Mouse (Mus musculus): Measurements from ENCODE around the gene Itsn1. TPM values are rescaled to one million over a fixed set of nuclear protein-coding genes. Genes with fewer than 3 reads are reported as not detected.

The Itsn1 gene
- polyA plus RNA-seq, 1 experiment from 2014 or later, result 23.3 TPM

GRCm38 (mm10) chr16:91820299-91820698 is 91.2 kb downstream of the Itsn1 start:
- WGBS, result 81% methylated on average over 8 of the region's 8 CpGs
- no peak overlapping the region for H3K9ac ChIP-seq
- peaks cover 75% of the 10 kb centered on the region for H3K36me3 ChIP-seq
- ATAC-seq (ENCODE audit: insufficient number of reproducible peaks, low FRiP score, low TSS enrichment, low read depth), result no peak
- no peak overlapping the region for H3K4me2 ChIP-seq (replicated peaks)
- no peak overlapping the region for H3K27ac ChIP-seq (replicated peaks)
- H3K4me3 ChIP-seq (replicated peaks), result no peak overlapping the region
- H3K4me1 ChIP-seq, result no peaks in the 10 kb centered on the region
- no peaks in the 10 kb centered on the region for H3K27me3 ChIP-seq
- no peaks in the 10 kb centered on the region for H3K9me3 ChIP-seq (replicated peaks)

GRCm38 (mm10) chr16:91822325-91822724 is 93.2 kb downstream of the Itsn1 start:
- Histone ChIP-seq H3K9me3 (replicated peaks) (no peaks in the 10 kb centered on the region), H3K36me3 (peaks cover 55% of the 10 kb centered on the region), H3K4me1 (0 out of 2 replicates have a peak, but pooled peaks cover under 1% of the 10 kb centered on the region), H3K27me3 (no peaks in the 10 kb centered on the region), H3K9ac (no peak overlapping the region), H3K4me2 (replicated peaks) (no peak overlapping the region), H3K27ac (replicated peaks) (no peak overlapping the region), H3K4me3 (replicated peaks) (no peak overlapping the region)
- no peak for ATAC-seq (ENCODE audit: insufficient number of reproducible peaks, low FRiP score, low TSS enrichment, low read depth)
- 80% methylated on average over 7 of the region's 7 CpGs for WGBS

DNA sequence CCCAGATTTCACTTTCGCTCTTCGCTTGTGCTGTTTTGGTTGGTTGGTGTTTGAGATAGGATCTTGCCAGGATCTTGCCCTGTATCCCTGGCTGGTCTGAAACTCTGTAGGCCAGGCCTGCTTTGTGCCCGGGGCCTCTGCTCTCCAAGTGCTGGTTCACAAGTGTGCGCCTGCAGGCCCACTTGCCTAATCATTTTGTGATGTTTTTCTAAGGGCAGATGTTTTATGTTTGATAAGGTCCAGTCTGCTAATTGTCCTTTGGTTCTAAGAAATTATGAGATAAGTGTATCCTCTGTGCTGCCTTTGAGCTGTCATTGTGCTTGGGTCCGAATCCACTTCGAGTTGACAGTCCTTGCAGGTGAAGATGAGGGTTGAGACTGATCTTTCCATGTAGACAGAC is 93.7 kb downstream of the Itsn1 start:
- Histone ChIP-seq H3K4me3 (replicated peaks) (no peak overlapping the region), H3K36me3 (peaks cover 56% of the 10 kb centered on the region), H3K4me1 (0 out of 2 replicates have a peak, but pooled peaks cover 4% of the 10 kb centered on the region), H3K4me2 (replicated peaks) (no peak overlapping the region), H3K9ac (no peak overlapping the region), H3K9me3 (replicated peaks) (no peaks in the 10 kb centered on the region), H3K27me3 (no peaks in the 10 kb centered on the region), H3K27ac (replicated peaks) (no peak overlapping the region)
- no peak for ATAC-seq (ENCODE audit: insufficient number of reproducible peaks, low FRiP score, low TSS enrichment, low read depth)
- 89% methylated on average over 6 of the region's 6 CpGs for WGBS

DNA sequence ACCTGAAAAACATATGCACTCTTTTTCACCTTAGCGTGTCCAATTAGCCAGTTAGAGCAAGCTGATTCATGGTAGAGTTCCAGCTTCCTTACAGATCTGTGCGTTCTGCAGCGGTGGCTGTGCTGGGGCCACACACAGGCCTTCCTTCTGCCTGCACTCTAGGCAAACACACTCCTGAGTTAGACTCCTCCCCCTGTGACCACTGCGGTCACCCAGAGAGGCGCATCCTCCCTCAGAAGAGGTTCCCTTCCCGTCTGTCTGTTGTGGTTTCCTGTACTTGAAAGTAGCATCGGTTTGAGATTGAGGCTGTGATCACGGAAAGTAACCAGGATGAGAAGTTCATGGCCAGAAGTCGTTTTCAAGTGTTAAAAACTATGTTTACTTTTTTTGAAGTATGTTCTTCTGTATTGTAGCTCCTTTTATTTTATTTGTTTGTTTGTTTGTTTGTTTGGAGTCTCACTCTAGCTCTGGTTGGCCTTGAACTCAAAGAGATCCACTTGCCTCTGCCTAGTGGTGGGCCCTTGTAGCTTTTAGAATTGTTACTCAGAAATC is 96.8 kb downstream of the Itsn1 start:
- no peak overlapping the region for H3K9ac ChIP-seq
- 0 out of 2 replicates have a peak, but pooled peaks cover 4% of the 10 kb centered on the region for H3K4me1 ChIP-seq
- no peak overlapping the region for H3K4me2 ChIP-seq (replicated peaks)
- 56% methylated on average over 9 of the region's 9 CpGs for WGBS
- no peaks in the 10 kb centered on the region for H3K9me3 ChIP-seq (replicated peaks)
- H3K4me3 ChIP-seq (replicated peaks), result no peak overlapping the region
- ATAC-seq (ENCODE audit: insufficient number of reproducible peaks, low FRiP score, low TSS enrichment, low read depth), result no peak
- no peaks in the 10 kb centered on the region for H3K27me3 ChIP-seq
- peaks cover 49% of the 10 kb centered on the region for H3K36me3 ChIP-seq
- H3K27ac ChIP-seq (replicated peaks), result no peak overlapping the region

GRCm38 (mm10) chr16:91826893-91827292 is 97.8 kb downstream of the Itsn1 start:
- WGBS, result 74% methylated on average over 2 of the region's 2 CpGs
- Histone ChIP-seq H3K36me3 (peaks cover 48% of the 10 kb centered on the region), H3K27me3 (no peaks in the 10 kb centered on the region)

DNA sequence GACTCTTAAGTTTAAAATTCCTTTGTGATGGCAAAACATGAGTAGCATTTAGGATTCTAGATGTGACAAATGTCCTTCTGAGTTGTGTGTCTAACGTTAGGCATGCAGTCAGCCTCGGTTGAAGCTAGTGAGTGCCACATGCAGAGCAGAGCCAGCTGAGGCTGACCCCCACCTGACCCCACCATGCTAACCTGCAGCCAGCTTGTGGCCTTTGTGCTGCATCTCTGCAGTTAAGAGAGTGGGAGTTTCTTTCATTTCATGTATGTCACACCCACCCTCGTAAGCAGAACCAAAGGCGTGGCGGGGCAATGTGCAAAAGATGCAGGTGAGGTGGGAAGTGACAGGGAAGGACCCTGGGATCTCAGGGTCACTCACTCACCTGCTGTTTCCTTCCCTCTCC is 98.4 kb downstream of the Itsn1 start:
- WGBS, result 69% methylated on average over 5 of the region's 5 CpGs
- Histone ChIP-seq H3K4me1 (0 out of 2 replicates have a peak, but pooled peaks cover 4% of the 10 kb centered on the region), H3K4me3 (replicated peaks) (no peak overlapping the region), H3K27me3 (no peaks in the 10 kb centered on the region), H3K36me3 (peaks cover 42% of the 10 kb centered on the region), H3K27ac (replicated peaks) (no peak overlapping the region), H3K9ac (no peak overlapping the region), H3K4me2 (replicated peaks) (no peak overlapping the region), H3K9me3 (replicated peaks) (no peaks in the 10 kb centered on the region)
- no peak for ATAC-seq (ENCODE audit: insufficient number of reproducible peaks, low FRiP score, low TSS enrichment, low read depth)

More at GRCm38 (mm10) chr16:91826893-91827292, 97.8 kb downstream of the Itsn1 start:
- Histone ChIP-seq H3K9ac (no peak overlapping the region), H3K4me2 (replicated peaks) (no peak overlapping the region), H3K4me1 (0 out of 2 replicates have a peak, but pooled peaks cover 4% of the 10 kb centered on the region), H3K27ac (replicated peaks) (no peak overlapping the region; the same call in 1 of the 2 replicates), H3K4me3 (replicated peaks) (no peak overlapping the region), H3K9me3 (replicated peaks) (no peaks in the 10 kb centered on the region)
- ATAC-seq (ENCODE audit: insufficient number of reproducible peaks, low FRiP score, low TSS enrichment, low read depth), result no peak

GRCm38 (mm10) chr16:91828160-91828559 is 99.1 kb downstream of the Itsn1 start:
- ATAC-seq (ENCODE audit: insufficient number of reproducible peaks, low FRiP score, low TSS enrichment, low read depth), result no peak
- H3K27ac ChIP-seq (replicated peaks), result no peak overlapping the region
- H3K27me3 ChIP-seq, result no peaks in the 10 kb centered on the region
- H3K9me3 ChIP-seq (replicated peaks), result no peaks in the 10 kb centered on the region
- no peak overlapping the region for H3K4me2 ChIP-seq (replicated peaks)
- peaks cover 35% of the 10 kb centered on the region for H3K36me3 ChIP-seq
- no peak overlapping the region for H3K9ac ChIP-seq
- WGBS, result 85% methylated on average over 7 of the region's 7 CpGs
- H3K4me3 ChIP-seq (replicated peaks), result no peak overlapping the region
- 0 out of 2 replicates have a peak, but pooled peaks cover 4% of the 10 kb centered on the region for H3K4me1 ChIP-seq

DNA sequence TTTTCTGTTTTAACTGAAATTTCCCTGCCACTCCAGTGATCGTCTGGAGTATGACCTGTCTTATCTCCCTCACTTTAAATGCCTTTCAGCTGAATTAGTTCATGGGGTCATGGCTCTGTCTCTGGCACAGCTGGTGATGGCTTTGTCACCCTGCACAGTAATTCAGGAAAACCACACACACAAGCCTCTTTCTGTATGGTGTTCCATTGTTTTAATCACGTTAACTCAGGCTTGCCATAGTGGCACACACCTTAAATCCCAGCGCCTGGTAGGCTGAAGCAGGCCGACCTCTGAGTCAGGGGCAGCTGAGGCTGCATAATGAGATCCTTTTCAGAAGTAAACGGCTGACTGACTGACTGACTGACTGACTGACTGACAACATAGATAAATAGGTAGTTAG is 99.5 kb downstream of the Itsn1 start:
- Histone ChIP-seq H3K4me1 (0 out of 2 replicates have a peak, but pooled peaks cover 4% of the 10 kb centered on the region), H3K27ac (replicated peaks) (no peak overlapping the region), H3K36me3 (peaks cover 34% of the 10 kb centered on the region), H3K4me2 (replicated peaks) (no peak overlapping the region), H3K4me3 (replicated peaks) (no peak overlapping the region), H3K27me3 (no peaks in the 10 kb centered on the region), H3K9ac (no peak overlapping the region), H3K9me3 (replicated peaks) (no peaks in the 10 kb centered on the region)
- no peak for ATAC-seq (ENCODE audit: insufficient number of reproducible peaks, low FRiP score, low TSS enrichment, low read depth)
- 86% methylated on average over 5 of the region's 5 CpGs for WGBS

DNA sequence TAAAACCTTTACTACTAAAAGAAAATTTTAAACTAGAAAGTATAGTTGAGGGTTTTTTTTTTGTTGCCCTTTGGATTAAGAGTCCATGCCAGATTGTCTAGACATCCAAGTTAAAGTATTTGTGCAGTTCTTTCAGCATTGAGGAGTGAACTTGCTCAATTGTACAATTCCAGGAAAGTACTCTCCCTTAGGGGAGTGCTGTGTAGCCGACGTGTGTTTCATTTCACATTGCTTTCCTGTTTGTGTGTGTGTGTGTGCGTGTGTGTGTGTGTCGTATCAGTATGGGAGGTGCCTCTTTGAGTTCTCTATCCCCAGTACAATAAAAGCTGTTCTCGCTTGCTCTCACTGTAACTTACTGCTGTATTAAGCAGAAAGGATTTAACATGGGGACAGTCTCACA is 100.0 kb downstream of the Itsn1 start:
- Histone ChIP-seq H3K27ac (replicated peaks) (no peak overlapping the region), H3K4me1 (0 out of 2 replicates have a peak, but pooled peaks cover 4% of the 10 kb centered on the region), H3K36me3 (peaks cover 34% of the 10 kb centered on the region), H3K4me3 (replicated peaks) (no peak overlapping the region), H3K9ac (no peak overlapping the region), H3K9me3 (replicated peaks) (no peaks in the 10 kb centered on the region), H3K27me3 (no peaks in the 10 kb centered on the region), H3K4me2 (replicated peaks) (no peak overlapping the region)
- no peak for ATAC-seq (ENCODE audit: insufficient number of reproducible peaks, low FRiP score, low TSS enrichment, low read depth)
- WGBS, result 79% methylated on average over 5 of the region's 5 CpGs

DNA sequence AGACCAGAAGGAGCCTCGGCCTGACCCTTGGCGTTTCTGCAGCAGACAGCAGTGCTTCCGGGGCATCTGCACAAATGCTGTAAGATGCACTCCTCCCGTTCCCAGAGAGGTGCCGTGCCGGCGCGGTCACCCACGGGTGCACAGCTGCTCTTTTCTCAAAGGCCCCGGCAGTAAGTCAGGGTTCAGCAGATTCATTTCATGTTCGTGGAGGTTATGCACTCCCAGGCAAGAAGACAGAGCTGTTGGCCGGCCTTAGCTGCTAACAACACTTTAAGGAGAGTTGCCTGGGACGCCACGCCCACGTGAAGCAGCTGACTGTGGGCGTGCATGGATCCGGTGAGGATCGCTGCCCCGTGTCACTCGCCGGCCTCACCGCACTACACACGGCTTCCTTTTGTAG is 101.2 kb downstream of the Itsn1 start:
- H3K4me2 ChIP-seq (replicated peaks), result no peak overlapping the region
- peaks cover 34% of the 10 kb centered on the region for H3K36me3 ChIP-seq
- H3K4me1 ChIP-seq, result 0 out of 2 replicates have a peak, but pooled peaks cover 4% of the 10 kb centered on the region
- H3K27ac ChIP-seq (replicated peaks), result no peak overlapping the region
- WGBS, result 82% methylated on average over 23 of the region's 23 CpGs
- no peak overlapping the region for H3K4me3 ChIP-seq (replicated peaks)
- ATAC-seq (ENCODE audit: insufficient number of reproducible peaks, low FRiP score, low TSS enrichment, low read depth), result no peak
- no peak overlapping the region for H3K9ac ChIP-seq
- no peaks in the 10 kb centered on the region for H3K9me3 ChIP-seq (replicated peaks)
- no peaks in the 10 kb centered on the region for H3K27me3 ChIP-seq

GRCm38 (mm10) chr16:91833121-91833520 is 104.0 kb downstream of the Itsn1 start:
- no peak overlapping the region for H3K4me3 ChIP-seq (replicated peaks)
- H3K9me3 ChIP-seq (replicated peaks), result no peaks in the 10 kb centered on the region
- H3K9ac ChIP-seq, result no peak overlapping the region
- peaks cover 36% of the 10 kb centered on the region for H3K36me3 ChIP-seq
- WGBS, result 80% methylated on average over 5 of the region's 5 CpGs
- no peak overlapping the region for H3K4me2 ChIP-seq (replicated peaks)
- no peak for ATAC-seq (ENCODE audit: insufficient number of reproducible peaks, low FRiP score, low TSS enrichment, low read depth)
- H3K4me1 ChIP-seq, result no peaks in the 10 kb centered on the region
- no peak overlapping the region for H3K27ac ChIP-seq (replicated peaks)
- no peaks in the 10 kb centered on the region for H3K27me3 ChIP-seq

GRCm38 (mm10) chr16:91833558-91833957 is 104.5 kb downstream of the Itsn1 start:
- H3K36me3 ChIP-seq, result peaks cover 32% of the 10 kb centered on the region
- H3K4me3 ChIP-seq (replicated peaks), result no peak overlapping the region
- H3K4me1 ChIP-seq, result no peaks in the 10 kb centered on the region
- ATAC-seq (ENCODE audit: insufficient number of reproducible peaks, low FRiP score, low TSS enrichment, low read depth), result no peak
- H3K27me3 ChIP-seq, result no peaks in the 10 kb centered on the region
- no peak overlapping the region for H3K4me2 ChIP-seq (replicated peaks)
- no peak overlapping the region for H3K27ac ChIP-seq (replicated peaks)
- H3K9ac ChIP-seq, result no peak overlapping the region
- no peaks in the 10 kb centered on the region for H3K9me3 ChIP-seq (replicated peaks)
- 89% methylated on average over 2 of the region's 2 CpGs for WGBS
